Mouse (Mus musculus): Measurements from ENCODE around the gene Fscn2. TPM values are rescaled to one million over a fixed set of nuclear protein-coding genes. Genes with fewer than 3 reads are reported as not detected.

Gene Fscn2
- polyA plus RNA-seq, 1 experiment from 2014 or later: 0.41 TPM

- Histone ChIP-seq H3K4me2 (replicated peaks; ENCODE audit: low read depth) (no peak overlapping the region), H3K4me1 (replicated peaks; ENCODE audit: control insufficient read depth, insufficient read depth) (no peaks in the 10 kb centered on the region), H3K27ac (replicated peaks) (no peak overlapping the region), H3K9ac (ENCODE audit: low read length) (no peak overlapping the region), H3K9me3 (ENCODE audit: control insufficient read depth, low read length) (no peaks in the 10 kb centered on the region), H3K36me3 (ENCODE audit: control insufficient read depth, insufficient read depth, low read length) (no peaks in the 10 kb centered on the region), H3K27me3 (ENCODE audit: control insufficient read depth, insufficient read depth, low read length) (no peaks in the 10 kb centered on the region), H3K4me3 (ENCODE audit: low read depth, low read length) (no peak overlapping the region)
- TF ChIP-seq CTCF (IDR thresholded peaks at IDR 0.05; ENCODE audit: low read depth) (no peak), EP300 (optimal IDR thresholded peaks at IDR 0.05) (no peak)
- WGBS: 71% methylated on average over 6 of the region's 6 CpGs
- no peak for ATAC-seq (ENCODE audit: low FRiP score, low TSS enrichment)
- no peak for DNase-seq (ENCODE audit: low spot score)
These were observed 25.8 kb upstream of the Fscn2 start for GRCm38 (mm10) chr11:120335431-120336021.

DNA sequence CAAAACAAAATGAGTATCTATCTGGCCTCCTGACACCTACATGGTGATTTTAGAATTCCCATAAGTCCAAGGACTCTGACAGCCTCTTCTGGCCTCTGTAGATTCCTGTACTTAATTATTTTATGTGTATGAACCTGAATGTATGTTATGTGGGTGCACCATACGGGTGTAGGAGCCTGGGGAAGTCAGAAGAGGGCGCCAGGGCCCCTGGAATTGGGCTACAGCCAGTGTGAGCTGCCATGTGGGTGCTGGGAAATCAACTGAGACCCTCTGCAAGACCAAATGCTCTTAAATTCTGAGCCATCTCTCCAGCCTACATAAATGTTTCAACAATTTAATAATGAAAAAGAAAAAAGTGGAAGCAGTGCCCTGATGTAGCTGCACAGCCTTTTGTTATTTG, 23.9 kb upstream of the Fscn2 start:
- H3K27ac ChIP-seq (replicated peaks): no peak overlapping the region
- no peaks in the 10 kb centered on the region for H3K4me1 ChIP-seq (replicated peaks; ENCODE audit: control insufficient read depth, insufficient read depth)
- no peak overlapping the region for H3K4me3 ChIP-seq (ENCODE audit: low read depth, low read length)
- no peak overlapping the region for H3K9ac ChIP-seq (ENCODE audit: low read length)
- no peak for DNase-seq (ENCODE audit: low spot score)
- no peak overlapping the region for H3K4me2 ChIP-seq (replicated peaks; ENCODE audit: low read depth)
- no peak for ATAC-seq (ENCODE audit: low FRiP score, low TSS enrichment)
- H3K27me3 ChIP-seq (ENCODE audit: control insufficient read depth, insufficient read depth, low read length): no peaks in the 10 kb centered on the region
- 43% methylated on average over 2 of the region's 2 CpGs for WGBS
- H3K36me3 ChIP-seq (ENCODE audit: control insufficient read depth, insufficient read depth, low read length): no peaks in the 10 kb centered on the region
- H3K9me3 ChIP-seq (ENCODE audit: control insufficient read depth, low read length): no peaks in the 10 kb centered on the region
- TF ChIP-seq CTCF (IDR thresholded peaks at IDR 0.05; ENCODE audit: low read depth) (no peak), EP300 (optimal IDR thresholded peaks at IDR 0.05) (no peak)

GRCm38 (mm10) chr11:120338786-120339185, 22.5 kb upstream of the Fscn2 start:
- Histone ChIP-seq H3K36me3 (ENCODE audit: control insufficient read depth, insufficient read depth, low read length) (no peaks in the 10 kb centered on the region), H3K9ac (ENCODE audit: low read length) (no peak overlapping the region), H3K4me1 (replicated peaks; ENCODE audit: control insufficient read depth, insufficient read depth) (no peaks in the 10 kb centered on the region), H3K4me2 (replicated peaks; ENCODE audit: low read depth) (no peak overlapping the region), H3K9me3 (ENCODE audit: control insufficient read depth, low read length) (no peaks in the 10 kb centered on the region), H3K4me3 (ENCODE audit: low read depth, low read length) (no peak overlapping the region), H3K27ac (replicated peaks) (no peak overlapping the region), H3K27me3 (ENCODE audit: control insufficient read depth, insufficient read depth, low read length) (no peaks in the 10 kb centered on the region)
- ATAC-seq (ENCODE audit: low FRiP score, low TSS enrichment) (no peak), DNase-seq (ENCODE audit: low spot score) (no peak)
- 64% methylated on average over 3 of the region's 3 CpGs for WGBS
- TF ChIP-seq CTCF (IDR thresholded peaks at IDR 0.05; ENCODE audit: low read depth) (peak; percentile 19; the same call in 1 of the 2 replicates), EP300 (optimal IDR thresholded peaks at IDR 0.05) (no peak)

GRCm38 (mm10) chr11:120339978-120340513, 21.3 kb upstream of the Fscn2 start:
- H3K4me3 ChIP-seq (ENCODE audit: low read depth, low read length): no peak overlapping the region
- H3K9ac ChIP-seq (ENCODE audit: low read length): no peak overlapping the region
- H3K36me3 ChIP-seq (ENCODE audit: control insufficient read depth, insufficient read depth, low read length): peaks cover 1% of the 10 kb centered on the region
- DNase-seq (ENCODE audit: low spot score) (peak; percentile 82), ATAC-seq (ENCODE audit: low FRiP score, low TSS enrichment) (peak; percentile 83)
- H3K4me2 ChIP-seq (replicated peaks; ENCODE audit: low read depth): no peak overlapping the region
- H3K4me1 ChIP-seq (replicated peaks; ENCODE audit: control insufficient read depth, insufficient read depth): no peaks in the 10 kb centered on the region; the same call in 1 of the 2 replicates
- 60% methylated on average over 10 of the region's 10 CpGs for WGBS
- peak overlapping the region; percentile 77 for H3K27ac ChIP-seq (replicated peaks)
- H3K9me3 ChIP-seq (ENCODE audit: control insufficient read depth, low read length): no peaks in the 10 kb centered on the region
- H3K27me3 ChIP-seq (ENCODE audit: control insufficient read depth, insufficient read depth, low read length): no peaks in the 10 kb centered on the region
- TF ChIP-seq CTCF (IDR thresholded peaks at IDR 0.05; ENCODE audit: low read depth) (no peak), EP300 (optimal IDR thresholded peaks at IDR 0.05) (no peak)

GRCm38 (mm10) chr11:120341661-120342060, 19.7 kb upstream of the Fscn2 start:
- Histone ChIP-seq H3K4me2 (replicated peaks; ENCODE audit: low read depth) (no peak overlapping the region), H3K9ac (ENCODE audit: low read length) (no peak overlapping the region), H3K27me3 (ENCODE audit: control insufficient read depth, insufficient read depth, low read length) (no peaks in the 10 kb centered on the region), H3K4me1 (replicated peaks; ENCODE audit: control insufficient read depth, insufficient read depth) (no peaks in the 10 kb centered on the region; the same call in 1 of the 2 replicates), H3K9me3 (ENCODE audit: control insufficient read depth, low read length) (no peaks in the 10 kb centered on the region), H3K27ac (replicated peaks) (no peak overlapping the region), H3K36me3 (ENCODE audit: control insufficient read depth, insufficient read depth, low read length) (peaks cover 5% of the 10 kb centered on the region), H3K4me3 (ENCODE audit: low read depth, low read length) (no peak overlapping the region)
- WGBS: 83% methylated on average over 4 of the region's 4 CpGs
- DNase-seq (ENCODE audit: low spot score) (peak; percentile 13), ATAC-seq (ENCODE audit: low FRiP score, low TSS enrichment) (no peak)
- no peak for TF ChIP-seq EP300 (optimal IDR thresholded peaks at IDR 0.05)
- no peak for TF ChIP-seq CTCF (IDR thresholded peaks at IDR 0.05; ENCODE audit: low read depth)

GRCm38 (mm10) chr11:120342656-120343160, 18.6 kb upstream of the Fscn2 start:
- TF ChIP-seq CTCF (IDR thresholded peaks at IDR 0.05; ENCODE audit: low read depth) (no peak), EP300 (optimal IDR thresholded peaks at IDR 0.05) (no peak)
- H3K36me3 ChIP-seq (ENCODE audit: control insufficient read depth, insufficient read depth, low read length): peaks cover 5% of the 10 kb centered on the region
- H3K9ac ChIP-seq (ENCODE audit: low read length): no peak overlapping the region
- no peaks in the 10 kb centered on the region for H3K27me3 ChIP-seq (ENCODE audit: control insufficient read depth, insufficient read depth, low read length)
- no peak overlapping the region for H3K4me3 ChIP-seq (ENCODE audit: low read depth, low read length)
- ATAC-seq (ENCODE audit: low FRiP score, low TSS enrichment): no peak
- peak; percentile 13 for DNase-seq (ENCODE audit: low spot score)
- H3K4me2 ChIP-seq (replicated peaks; ENCODE audit: low read depth): no peak overlapping the region
- 90% methylated on average over 5 of the region's 5 CpGs for WGBS
- no peak overlapping the region for H3K27ac ChIP-seq (replicated peaks)
- no peaks in the 10 kb centered on the region for H3K9me3 ChIP-seq (ENCODE audit: control insufficient read depth, low read length)
- H3K4me1 ChIP-seq (replicated peaks; ENCODE audit: control insufficient read depth, insufficient read depth): no peaks in the 10 kb centered on the region; the same call in 1 of the 2 replicates

All from stomach, postnatal 0 days (tissue).